Mouse (Mus musculus) mesoderm, embryonic 11.5 days (tissue): ENCODE data around the gene Pex13.
A peak's percentile ranks its signal among the peaks of the same experiment; 100 is the strongest.
"Not testable (repeated sequence)": the region's sequence is repeated elsewhere in the genome, so short reads cannot be mapped to it uniquely, and the experiment has no call there.

Experiments
- DNase-seq: peaks from one replicate; pipeline ENCODE4 v3.0.0-alpha.2; 2012; ENCODE audit warnings: low read depth, low spot score

Gene Pex13

DNA sequence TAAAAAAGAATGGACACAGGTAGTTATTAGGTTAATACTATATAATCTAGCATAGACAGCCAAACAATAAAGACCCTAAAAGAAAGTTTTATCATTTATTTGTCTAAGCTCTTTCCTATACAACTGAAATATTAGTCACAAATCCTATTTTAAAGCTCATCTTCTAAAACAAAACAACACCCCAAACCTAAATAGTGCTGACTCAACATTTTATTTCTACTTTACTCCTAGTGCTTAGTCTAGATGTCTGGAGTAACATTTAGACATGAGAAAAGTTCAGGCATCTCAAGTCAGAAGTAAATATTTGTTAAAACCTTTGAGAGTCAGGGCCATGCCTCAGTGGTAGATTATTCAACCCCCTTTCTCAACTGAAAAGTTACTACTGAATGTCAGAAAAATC lies 18.3 kb downstream of the Pex13 start:
- no peak for DNase-seq

DNA sequence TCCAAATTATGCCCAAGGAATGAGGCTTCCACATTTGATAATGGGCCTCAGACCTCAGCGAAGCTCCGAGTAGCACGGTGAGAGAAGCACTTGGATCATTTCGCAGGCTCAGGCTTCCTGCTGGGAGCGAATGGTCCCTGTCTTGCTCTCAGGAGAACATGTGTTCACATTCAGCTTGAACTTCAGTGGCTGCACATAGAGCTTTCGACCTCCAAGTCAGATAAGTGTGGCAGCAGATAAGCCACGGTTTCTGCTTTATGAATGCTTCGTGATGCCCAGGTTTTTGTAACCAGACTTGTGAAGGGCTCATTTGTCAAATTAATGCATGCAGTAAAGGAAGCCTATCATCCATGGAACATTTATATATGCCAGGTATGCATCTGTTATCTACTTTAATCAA lies 31.2 kb downstream of the Pex13 start:
- DNase-seq: peak; percentile 4

DNA sequence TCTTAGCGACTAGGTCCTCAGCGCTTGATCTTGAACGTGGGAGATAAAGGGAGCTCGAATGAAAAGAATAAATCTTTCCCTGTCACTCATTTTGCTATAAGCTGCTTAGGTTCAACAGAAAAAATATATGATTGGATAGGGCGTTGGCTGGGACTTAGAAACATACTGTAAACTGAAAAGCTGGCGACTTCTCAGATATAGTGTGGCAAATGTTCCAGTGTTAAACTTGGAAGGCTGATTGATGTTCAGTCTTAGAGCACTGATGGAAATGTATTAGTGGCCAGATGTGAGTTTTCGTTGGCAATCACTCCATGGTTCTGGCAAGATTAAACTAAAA lies 31.9 kb downstream of the Pex13 start:
- no peak for DNase-seq

DNA sequence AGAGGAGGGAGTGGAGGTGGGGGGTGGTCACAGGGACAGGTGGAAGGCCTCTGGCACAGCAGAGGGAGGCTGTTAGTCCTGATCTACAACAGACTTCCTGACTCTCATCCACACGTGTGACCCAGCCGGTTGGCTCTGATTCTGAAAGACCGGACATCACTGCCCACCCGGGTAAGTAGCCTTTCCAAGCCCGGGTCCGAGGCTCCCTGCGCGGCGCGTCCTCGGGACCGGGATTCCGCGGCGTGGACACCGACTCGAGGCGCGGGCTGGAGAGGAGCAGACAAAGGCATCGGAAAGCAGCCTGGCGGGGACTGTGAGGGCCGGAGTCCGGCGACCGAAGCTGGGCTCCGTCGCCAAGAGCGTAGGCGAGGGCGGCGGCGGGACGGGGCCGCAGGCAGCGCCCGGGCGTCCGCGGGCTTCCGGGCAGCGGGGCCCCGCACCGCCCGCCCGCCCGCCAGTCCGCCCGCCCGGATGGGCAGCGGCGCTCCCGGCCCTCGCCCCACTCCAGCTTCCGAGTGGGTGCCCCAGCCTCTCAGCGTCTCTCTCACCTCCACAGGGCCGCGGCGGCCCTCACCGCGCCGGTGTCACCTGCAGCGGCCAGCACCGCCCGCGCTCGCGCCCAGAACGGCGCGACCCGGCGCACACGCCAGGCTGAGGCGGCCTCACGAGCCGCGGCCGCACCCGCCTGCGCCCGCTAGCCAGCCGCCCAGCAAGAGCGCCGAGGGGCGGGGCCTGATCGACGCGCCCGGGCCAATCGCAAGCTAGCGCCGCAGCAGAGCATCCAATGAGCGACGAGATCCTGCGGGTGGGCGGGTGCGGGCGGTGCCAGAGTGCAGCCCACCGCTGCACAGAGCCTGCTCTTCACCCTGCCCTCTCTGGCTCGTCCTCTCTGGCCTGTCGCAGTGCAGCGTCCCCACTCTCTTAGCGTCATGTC lies 32.5 kb downstream of the Pex13 start, which contains the start of gene 0610010F05Rik:
0610010F05Rik (minus strand) TSS at position 695 of the 934 bp plus-strand sequence.
- peak; percentile 96 for DNase-seq

DNA sequence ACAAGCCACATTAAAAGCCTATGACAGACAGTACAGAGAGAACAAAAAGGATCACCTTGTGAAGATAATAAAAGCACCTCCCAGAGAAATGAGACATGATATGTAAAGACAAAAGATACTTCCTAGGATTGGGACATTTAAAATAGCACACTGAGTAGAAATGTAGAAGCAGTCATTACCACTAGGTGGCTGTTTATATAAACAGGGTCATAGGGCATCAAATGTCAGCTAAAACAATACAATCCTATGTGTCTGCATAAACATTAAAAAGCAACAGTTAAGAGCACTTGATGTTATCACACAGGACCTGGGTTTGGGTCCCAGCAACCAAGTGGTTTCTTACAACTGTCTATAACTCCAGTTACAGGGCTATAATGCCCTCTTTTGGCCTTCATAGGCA lies 35.1 kb downstream of the Pex13 start:
- no peak for DNase-seq

DNA sequence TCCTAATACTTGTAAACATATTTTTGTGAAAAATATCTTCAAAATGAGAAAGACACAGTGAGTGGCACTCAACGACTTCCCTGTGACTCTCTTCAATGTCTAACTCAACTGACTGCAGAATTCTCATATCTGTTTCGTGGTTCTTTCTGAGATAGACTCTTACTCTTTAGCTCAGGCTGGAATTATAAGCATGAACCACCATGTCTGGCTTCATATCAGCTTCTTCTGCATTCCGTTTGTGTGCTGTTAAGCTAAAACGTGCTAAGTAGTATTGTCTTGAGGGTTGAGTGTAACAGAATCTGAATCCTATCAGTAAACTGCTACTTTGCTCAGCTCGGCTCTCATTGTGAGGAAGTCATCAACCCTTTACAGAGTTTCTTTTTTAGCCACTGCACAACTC lies 46.8 kb downstream of the Pex13 start:
- no peak for DNase-seq

DNA sequence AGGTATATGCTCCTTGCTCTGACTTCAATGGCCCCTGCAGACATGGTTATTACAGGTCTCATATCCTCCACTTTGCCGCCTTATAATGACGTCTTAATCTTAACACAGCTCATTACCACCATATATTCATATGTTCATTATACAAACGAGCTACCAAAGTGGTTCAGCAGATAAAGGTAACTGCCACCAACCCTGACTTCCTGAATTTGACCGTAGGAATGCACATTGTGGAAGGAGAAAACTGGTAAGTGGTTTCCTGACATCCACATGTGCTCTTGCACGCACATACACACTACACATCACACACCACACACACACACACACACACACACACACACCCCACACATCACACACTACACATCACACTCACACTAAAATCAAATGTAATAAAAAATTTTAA lies 51.2 kb downstream of the Pex13 start:
- no peak for DNase-seq

DNA sequence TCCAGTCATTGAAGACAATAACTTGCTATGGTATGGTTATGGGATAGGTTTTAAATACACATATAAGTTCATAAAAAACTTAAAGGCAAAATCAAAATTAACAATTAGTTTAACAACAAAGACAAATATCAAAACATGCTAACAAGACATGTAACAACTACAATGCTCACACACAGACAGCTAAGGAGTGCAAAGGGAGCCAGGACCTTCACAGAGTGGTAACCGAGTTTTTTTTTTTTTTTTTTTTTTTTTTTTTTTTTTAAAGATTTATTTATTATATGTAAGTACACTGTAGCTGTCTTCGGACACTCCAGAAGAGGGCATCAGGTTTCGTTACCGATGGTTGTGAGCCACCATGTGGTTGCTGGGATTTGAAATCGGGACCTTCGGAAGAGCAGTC lies 58.5 kb downstream of the Pex13 start:
- DNase-seq: not testable (repeated sequence)
